Mouse (Mus musculus) cortical plate, adult 2 months (tissue): ENCODE results near the gene Nmnat3. TPM values are rescaled to one million over a fixed set of nuclear protein-coding genes. Genes with fewer than 3 reads are reported as not detected.

Experiments
- H3K27ac ChIP-seq: fragments of 200-500 bp; 2 replicates; pipeline ENCODE4 v1.5.1; 2012; ENCODE audit warnings: low read length, control low read depth, inconsistent platforms; ENCODE audit not compliant: insufficient read depth
- H3K4me1 ChIP-seq: fragments of 200-500 bp; 2 replicates; pipeline ENCODE4 v1.6.1; 2011; ENCODE audit warnings: low read length; ENCODE audit not compliant: control insufficient read depth, insufficient read depth
- H3K4me3 ChIP-seq: fragments of 200-500 bp; 2 replicates; pipeline ENCODE4 v1.5.1; 2011; ENCODE audit warnings: mild to moderate bottlenecking, low read length, control low read depth; ENCODE audit not compliant: insufficient read depth
- CTCF ChIP-seq: fragments of 200-500 bp; IDR thresholded peaks from 2 replicates; pipeline ENCODE4 v1.5.1; 2011; ENCODE audit warnings: mild to moderate bottlenecking, control low read depth, low read length; ENCODE audit not compliant: insufficient read depth; ENCODE audit errors: extremely low read depth
- POLR2A ChIP-seq: fragments of 200-500 bp; IDR thresholded peaks from 2 replicates; pipeline ENCODE4 v1.6.1; 2011; ENCODE audit warnings: mild to moderate bottlenecking, low read length, control low read depth; ENCODE audit not compliant: insufficient read depth; ENCODE audit errors: extremely low read depth
- polyA plus RNA-seq: library from polyadenylated mRNA; depleted of rRNA; stranded (reverse); fragments of >200 nt; gene quantifications from 2 replicates; pipeline ENCODE4 v1.2.3, GENCODE M21; 2012

Nmnat3 gene
- polyA plus RNA-seq, 1 experiment: 2.9 TPM

- H3K4me3 ChIP-seq: no peak overlapping the region
- no peak overlapping the region for H3K27ac ChIP-seq
- TF ChIP-seq POLR2A: no peak
- H3K4me1 ChIP-seq: 0 out of 2 replicates have a peak, but pooled peaks cover 3% of the 10 kb centered on the region
Observed at GRCm38 (mm10) chr9:98300582-98300981, 13.3 kb downstream of the Nmnat3 start.

GRCm38 (mm10) chr9:98307011-98307410 lies 19.8 kb downstream of the Nmnat3 start:
- Histone ChIP-seq H3K4me3 (no peak overlapping the region), H3K4me1 (0 out of 2 replicates have a peak, but pooled peaks cover 2% of the 10 kb centered on the region), H3K27ac (no peak overlapping the region)
- no peak for TF ChIP-seq POLR2A
- no peak for TF ChIP-seq CTCF

GRCm38 (mm10) chr9:98311316-98311965 lies 24.2 kb downstream of the Nmnat3 start:
- no peak for TF ChIP-seq CTCF
- TF ChIP-seq POLR2A: no peak
- H3K4me1 ChIP-seq: no peaks in the 10 kb centered on the region
- no peak overlapping the region for H3K4me3 ChIP-seq

GRCm38 (mm10) chr9:98312622-98313374 lies 25.6 kb downstream of the Nmnat3 start:
- H3K27ac ChIP-seq: no peak overlapping the region
- H3K4me3 ChIP-seq: no peak overlapping the region
- no peaks in the 10 kb centered on the region for H3K4me1 ChIP-seq
- TF ChIP-seq POLR2A (no peak), CTCF (no peak)

More at GRCm38 (mm10) chr9:98311316-98311965, 24.2 kb downstream of the Nmnat3 start:
- no peak overlapping the region for H3K27ac ChIP-seq

- TF ChIP-seq CTCF (no peak), POLR2A (no peak)
- no peak overlapping the region for H3K27ac ChIP-seq
Observed at GRCm38 (mm10) chr9:98313587-98313986, 26.4 kb downstream of the Nmnat3 start.

GRCm38 (mm10) chr9:98314059-98314650 lies 26.9 kb downstream of the Nmnat3 start:
- no peaks in the 10 kb centered on the region for H3K4me1 ChIP-seq
- H3K27ac ChIP-seq: no peak overlapping the region
- no peak for TF ChIP-seq POLR2A
- TF ChIP-seq CTCF: no peak
- H3K4me3 ChIP-seq: no peak overlapping the region

More at GRCm38 (mm10) chr9:98313587-98313986, 26.4 kb downstream of the Nmnat3 start:
- no peaks in the 10 kb centered on the region for H3K4me1 ChIP-seq
- H3K4me3 ChIP-seq: no peak overlapping the region

- H3K4me3 ChIP-seq: no peak overlapping the region
- no peak for TF ChIP-seq POLR2A
- H3K27ac ChIP-seq: no peak overlapping the region
- H3K4me1 ChIP-seq: no peaks in the 10 kb centered on the region
Observed at GRCm38 (mm10) chr9:98317897-98318296, 30.7 kb downstream of the Nmnat3 start.

GRCm38 (mm10) chr9:98318875-98319274 lies 31.6 kb downstream of the Nmnat3 start:
- Histone ChIP-seq H3K27ac (no peak overlapping the region), H3K4me1 (no peaks in the 10 kb centered on the region), H3K4me3 (no peak overlapping the region)
- TF ChIP-seq POLR2A: no peak
- TF ChIP-seq CTCF: no peak

GRCm38 (mm10) chr9:98320785-98321184 lies 33.5 kb downstream of the Nmnat3 start:
- TF ChIP-seq POLR2A (no peak), CTCF (no peak)
- H3K4me3 ChIP-seq: no peak overlapping the region
- no peaks in the 10 kb centered on the region for H3K4me1 ChIP-seq
- H3K27ac ChIP-seq: no peak overlapping the region
